Mouse (Mus musculus) cerebellum, adult 2 months (tissue): ENCODE data around the gene Kpnb1.

Source experiments
- CTCF ChIP-seq: fragments of 200-500 bp; IDR thresholded peaks from 2 replicates; pipeline ENCODE4 v1.5.1; 2011; ENCODE audit warnings: low read depth, mild to moderate bottlenecking, control low read depth, low read length, moderate library complexity, borderline replicate concordance; ENCODE audit not compliant: insufficient read depth
- POLR2A ChIP-seq: fragments of 200-500 bp; IDR thresholded peaks from 2 replicates; pipeline ENCODE4 v1.6.1; 2011; ENCODE audit warnings: low read length, control low read depth, borderline replicate concordance; ENCODE audit not compliant: insufficient read depth

GRCm38 (mm10) chr11:97181061-97181460 is 6.6 kb downstream of the Kpnb1 start:
- TF ChIP-seq CTCF: no peak
- TF ChIP-seq POLR2A: no peak
